Mouse (Mus musculus): ENCODE data around the gene Slc39a9.
A peak's percentile ranks its signal among the peaks of the same experiment; 100 is the strongest.

Slc39a9 gene

DNA sequence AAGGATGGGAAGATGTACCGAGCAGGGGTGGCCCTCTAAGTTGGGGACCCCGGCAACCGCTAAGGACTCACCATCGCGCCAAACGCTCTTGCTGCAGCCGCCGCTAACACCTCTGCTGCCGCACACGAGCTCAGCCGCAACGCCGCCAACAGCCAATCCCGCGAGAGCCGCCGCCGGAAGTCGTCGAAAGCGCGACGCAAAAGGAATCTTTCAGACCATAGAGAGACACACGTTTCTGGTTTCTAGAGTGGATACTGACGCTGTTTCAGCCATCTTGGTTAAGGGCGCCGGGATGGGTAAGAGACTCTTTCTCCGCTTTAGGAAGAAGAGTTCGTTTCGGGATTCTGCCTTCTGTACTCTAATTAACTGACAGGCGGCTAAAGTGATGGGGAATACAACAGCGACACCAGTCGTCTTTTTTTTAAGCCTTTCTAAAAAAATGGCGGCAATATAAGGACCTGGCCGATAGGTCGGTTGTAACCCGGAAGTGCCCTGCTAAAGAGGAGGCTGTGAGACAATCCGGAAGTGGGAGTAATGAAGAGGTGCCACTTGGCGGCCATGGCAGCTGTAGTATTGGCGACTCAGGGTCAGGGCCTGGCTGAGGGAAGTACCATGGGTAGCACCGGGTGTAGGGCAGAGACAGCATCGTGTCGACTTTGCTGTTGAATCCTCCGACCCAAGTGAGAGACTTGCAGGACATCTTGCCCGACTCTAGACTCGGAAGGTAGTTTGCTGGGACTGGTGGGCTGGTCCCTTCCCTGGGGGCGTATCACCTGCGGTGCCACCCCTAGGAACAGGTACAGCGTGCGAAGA, at the start of gene Slc39a9, which contains the start of gene Erh:
TSS of gene Slc39a9 (plus strand) at position 191 of the 813 bp plus-strand sequence.
TSS of gene Erh (minus strand) at position 649 of the 813 bp plus-strand sequence.
- DNase-seq (ENCODE audit: low spot score) = peak; percentile 70

DNA sequence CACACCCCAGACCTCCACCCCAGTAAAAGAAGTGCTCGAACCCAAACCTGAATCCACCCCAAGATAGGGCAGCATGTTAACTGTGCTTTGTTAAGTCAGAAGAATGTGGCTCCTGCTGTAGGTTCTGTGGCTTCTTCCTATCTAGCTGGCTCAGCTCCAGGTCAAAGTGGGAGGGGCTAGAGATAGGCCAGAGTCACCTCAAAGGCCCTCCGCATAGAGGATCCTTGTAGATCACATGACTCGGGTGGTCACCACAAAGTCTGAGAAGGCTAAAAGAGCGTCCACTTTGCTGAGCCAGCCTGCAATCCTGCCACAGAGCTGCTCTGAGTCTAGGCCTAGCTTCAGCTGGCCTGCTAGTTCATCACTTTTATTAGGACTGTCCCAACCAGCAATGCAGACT, 49.5 kb upstream of the Slc39a9 start:
- DNase-seq (ENCODE audit: low spot score) = no peak

DNA sequence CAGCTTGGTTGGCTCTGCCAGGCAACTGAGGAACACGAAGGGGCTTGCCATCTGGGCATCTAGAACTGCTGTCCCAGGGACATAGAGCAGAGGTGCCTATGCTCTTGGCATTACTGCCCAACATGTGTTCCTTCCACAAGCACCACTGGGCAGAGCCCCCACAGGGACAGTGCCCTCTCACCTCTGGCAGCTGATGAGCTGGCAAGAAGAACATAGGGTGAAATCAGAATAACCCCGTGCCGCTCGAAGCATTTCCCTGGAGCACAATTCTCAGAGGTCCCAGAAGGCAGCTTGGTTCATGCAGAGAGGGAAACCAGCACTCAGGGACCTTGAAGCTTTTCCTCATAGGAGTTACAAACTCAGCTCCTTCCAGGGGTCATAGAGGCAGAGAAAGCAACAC, 48.9 kb upstream of the Slc39a9 start:
- DNase-seq (ENCODE audit: low spot score) = no peak

DNA sequence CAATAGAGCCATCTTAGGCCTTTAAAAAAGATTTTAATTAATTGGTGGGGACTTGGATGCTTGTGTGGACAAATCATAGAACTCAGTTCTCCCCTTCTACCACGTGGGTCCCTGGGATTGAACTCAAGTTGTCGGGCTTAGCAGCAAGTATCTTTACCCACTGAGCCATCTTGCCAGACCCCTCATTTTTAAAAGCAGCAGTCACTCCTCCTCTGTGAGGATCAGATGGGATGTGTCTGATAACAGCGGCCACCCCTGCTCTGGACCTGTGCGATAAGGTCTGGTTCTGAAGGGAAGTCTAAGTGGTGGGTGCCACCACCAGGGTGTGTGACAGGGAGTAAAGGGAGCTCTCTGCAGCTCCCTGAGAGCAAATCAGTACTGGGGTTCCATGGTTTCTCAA, 48.1 kb upstream of the Slc39a9 start:
- DNase-seq (ENCODE audit: low spot score) = no peak

DNA sequence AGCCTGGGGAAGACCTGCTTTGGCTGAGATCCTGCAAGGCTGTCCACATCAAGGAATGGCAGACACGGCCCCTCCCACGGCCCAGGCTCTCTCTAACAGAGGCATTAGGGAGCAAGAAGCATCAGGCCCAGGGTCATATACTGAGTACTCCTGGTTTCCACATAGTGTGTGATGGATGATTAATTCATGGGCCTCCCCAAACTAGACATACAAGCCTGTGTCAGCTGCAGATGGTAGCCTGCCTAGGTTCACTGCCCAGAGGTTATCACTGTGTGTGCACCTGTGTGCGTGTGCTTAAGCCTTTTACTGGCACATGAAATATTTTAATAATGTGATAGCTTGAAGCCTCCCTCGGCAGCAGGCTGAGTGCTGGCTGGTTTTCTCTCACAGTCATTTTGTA, 47.7 kb upstream of the Slc39a9 start:
- no peak for DNase-seq (ENCODE audit: low spot score)

DNA sequence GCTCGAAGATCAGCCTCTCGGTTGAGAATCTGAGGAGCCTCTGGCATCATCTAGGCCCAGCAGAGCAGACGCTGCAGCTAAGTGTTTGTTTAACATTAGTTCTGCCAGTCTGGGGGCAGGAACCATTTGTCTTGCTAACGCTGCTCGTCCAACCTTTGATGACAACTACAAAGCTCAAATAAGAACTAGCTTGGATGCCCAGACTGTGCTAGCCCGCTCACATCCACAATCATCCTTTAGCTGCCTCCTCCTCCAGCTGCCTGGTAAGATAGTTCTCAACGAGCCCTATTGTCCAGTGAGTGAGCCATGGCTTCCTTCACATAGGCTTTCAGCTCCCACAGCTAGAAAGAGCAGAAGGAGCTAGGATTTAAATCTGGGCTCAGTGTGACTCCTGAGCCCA, 45.4 kb upstream of the Slc39a9 start:
- DNase-seq (ENCODE audit: low spot score) = no peak

DNA sequence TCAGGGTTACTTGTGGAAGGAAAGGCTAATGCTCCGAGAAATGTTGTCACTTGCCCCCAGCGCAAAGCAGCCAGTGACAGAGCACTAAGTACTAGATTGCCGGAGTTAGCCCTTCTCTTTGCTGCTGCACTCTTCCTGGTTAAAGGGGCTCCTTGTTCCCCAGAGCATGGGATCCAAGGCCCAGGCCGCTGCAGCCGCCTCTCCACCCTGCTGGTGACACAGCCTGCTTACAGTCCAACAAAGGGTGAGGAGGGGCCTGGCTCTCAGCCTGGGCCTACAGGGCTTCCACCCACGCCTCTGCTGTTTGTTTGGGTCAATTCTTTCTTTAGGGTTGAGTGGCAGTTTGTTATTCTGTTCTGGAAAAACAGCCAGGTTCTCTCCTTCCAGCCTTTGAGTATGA, 44.9 kb upstream of the Slc39a9 start:
- DNase-seq (ENCODE audit: low spot score) = no peak

DNA sequence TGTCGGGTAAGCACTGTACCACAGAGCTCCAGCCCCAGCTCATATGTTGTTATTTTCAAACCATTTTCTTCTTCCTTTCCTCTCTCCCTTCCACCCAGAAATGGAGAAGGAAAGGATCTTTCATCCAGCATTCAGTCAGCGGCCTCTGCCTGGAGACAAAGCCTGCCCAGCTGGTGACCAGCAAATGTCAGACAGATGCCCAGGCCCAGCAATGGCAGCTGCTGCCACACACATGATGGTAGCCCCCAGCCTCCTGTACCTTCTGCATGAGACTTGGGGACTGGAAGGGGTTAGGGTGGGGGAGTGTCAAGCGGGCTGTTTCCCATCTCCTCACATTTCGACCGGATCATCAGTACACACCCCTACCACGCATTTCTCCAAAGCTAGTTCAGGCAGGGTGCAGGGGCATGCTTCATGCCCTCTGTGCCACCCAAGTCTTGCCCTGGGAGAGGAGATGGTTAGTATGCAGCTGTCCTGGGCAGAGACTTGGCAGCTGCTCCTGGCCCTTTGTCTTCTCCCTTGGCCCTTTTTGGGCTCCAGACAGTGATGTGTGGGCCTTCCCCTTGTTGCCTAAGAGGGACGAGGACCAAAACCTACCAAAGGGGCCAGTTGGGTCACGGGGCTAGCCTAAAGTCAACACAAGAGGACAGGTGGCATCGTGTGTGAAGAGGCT, 42.0 kb upstream of the Slc39a9 start:
- no peak for DNase-seq (ENCODE audit: low spot score)

DNA sequence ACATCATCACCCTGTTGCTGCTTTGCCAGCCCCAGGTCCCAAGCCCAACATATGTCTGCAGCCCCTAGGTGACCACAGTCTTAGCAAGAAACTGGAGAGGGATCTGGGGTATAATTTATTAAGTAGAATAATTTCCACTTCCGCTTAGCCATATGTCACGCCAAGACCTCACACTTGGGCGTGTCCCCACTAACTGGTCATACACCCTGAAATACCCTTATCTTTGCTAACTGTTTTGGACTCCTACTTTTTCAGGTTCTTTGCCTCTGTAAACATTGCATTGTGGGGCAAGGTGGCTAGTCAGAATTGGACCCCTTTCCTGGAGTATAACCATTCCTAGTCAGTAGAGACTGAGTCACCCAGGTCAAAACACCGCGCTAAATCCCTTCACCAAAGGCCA, 41.3 kb upstream of the Slc39a9 start:
- DNase-seq (ENCODE audit: low spot score) = no peak

DNA sequence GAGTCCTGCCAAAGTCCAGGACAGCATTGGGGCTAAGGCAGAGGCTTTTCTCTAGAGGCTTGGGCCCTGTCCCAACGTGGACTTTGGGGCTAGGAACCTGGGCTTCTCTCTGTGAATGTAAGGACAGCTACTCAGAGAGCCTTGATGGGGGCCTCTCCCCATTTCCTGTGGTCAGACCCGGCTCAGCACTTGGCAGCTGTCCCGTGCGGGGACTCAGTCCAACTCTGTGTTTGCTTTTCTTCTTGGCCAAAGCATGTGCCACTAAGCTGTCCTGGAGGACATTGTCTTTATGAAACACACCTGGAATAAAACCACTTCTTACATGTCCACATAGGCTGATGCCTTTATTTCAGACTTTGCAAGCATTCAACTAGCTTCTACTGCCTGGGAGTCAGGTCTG, 40.1 kb upstream of the Slc39a9 start:
- no peak for DNase-seq (ENCODE audit: low spot score)

DNA sequence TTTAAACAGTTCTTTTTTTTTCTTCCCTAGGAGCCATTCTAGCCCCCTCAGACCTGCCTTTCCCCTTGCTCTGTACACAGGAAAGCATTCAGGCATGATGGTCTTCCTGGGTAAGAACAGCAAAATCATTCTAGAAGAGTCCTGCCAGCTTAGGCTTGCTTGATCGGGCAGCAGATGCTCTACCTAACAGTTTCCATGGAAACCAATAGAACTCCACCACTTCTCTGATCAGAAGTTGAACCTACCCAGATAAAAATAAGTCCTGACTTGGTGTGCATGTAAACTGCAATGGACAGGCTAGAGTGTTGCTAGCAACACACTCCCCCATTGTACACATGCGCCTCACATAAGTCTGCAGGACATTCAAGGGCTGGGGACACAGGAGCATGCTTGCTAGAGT, 39.5 kb upstream of the Slc39a9 start:
- DNase-seq (ENCODE audit: low spot score) = no peak

DNA sequence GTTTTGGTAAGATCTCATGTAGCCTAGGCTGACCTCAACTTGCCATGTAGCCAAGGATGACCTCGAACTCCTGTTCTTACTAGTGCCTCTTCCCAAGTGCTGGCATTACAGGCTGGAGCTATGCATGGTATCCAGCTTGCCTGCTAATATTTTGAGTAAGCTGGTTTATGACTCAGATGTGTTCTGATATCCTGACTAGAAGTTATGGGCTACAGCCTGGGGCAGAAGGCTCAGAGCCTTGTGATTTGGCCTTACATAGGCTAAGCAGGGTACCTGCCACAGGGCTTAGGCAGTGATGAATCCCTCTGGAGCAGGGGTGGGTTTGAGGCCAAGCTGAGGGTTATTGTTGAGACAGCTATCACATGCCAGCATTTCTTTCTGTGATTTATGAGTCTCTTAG, 35.1 kb upstream of the Slc39a9 start:
- DNase-seq (ENCODE audit: low spot score) = no peak

DNA sequence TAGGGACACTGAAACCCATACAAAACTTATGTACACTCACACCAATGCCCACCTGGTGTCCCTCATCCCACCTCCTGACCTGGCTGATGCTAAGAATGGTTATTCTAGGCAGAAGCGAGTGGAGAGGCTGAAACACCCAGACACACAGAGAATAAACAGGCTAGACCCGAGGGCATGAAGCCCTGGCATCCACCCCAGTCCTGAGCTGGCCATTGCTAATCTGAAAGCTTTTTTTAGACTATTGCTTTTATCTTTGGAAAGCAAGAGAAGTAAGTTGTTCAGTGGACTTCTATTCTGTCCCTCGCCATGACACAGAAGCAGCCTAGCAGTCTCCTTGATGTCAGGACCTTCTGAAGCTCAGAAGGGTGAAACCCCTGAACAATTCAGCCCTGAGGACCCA, 33.8 kb upstream of the Slc39a9 start:
- DNase-seq (ENCODE audit: low spot score) = no peak

DNA sequence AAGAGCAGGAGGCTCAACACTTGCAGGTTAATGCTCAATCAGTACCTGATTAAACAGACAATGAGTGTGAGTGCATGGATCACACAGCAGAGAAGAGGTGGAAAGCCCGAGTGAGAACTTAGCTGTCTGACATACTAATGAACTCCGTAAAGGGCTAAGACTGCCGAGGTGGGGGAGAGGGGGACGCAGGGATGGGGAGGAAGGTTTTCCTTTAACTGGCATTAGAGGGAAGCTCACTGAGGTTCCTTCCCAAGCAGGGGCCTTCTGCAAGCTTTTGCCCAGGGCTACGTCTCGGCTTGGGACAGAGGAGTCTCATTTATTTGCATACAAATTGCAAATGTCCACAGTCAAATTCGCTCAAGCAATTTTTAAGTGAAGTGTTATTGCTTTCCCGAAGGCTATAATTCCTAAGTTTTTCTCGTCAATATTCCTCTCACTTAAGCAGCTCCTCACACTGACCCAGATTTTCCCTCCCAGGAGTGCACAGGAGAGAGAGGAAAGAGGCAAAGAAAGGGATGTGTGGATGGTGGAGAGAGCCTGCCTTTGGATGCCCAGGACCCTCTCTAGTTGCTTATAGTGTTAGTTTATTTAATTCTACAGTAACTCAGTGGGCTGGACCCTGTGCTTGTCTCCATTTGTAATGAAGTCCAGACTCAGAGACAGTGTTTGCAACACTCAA, 31.4 kb upstream of the Slc39a9 start:
- DNase-seq (ENCODE audit: low spot score) = no peak

DNA sequence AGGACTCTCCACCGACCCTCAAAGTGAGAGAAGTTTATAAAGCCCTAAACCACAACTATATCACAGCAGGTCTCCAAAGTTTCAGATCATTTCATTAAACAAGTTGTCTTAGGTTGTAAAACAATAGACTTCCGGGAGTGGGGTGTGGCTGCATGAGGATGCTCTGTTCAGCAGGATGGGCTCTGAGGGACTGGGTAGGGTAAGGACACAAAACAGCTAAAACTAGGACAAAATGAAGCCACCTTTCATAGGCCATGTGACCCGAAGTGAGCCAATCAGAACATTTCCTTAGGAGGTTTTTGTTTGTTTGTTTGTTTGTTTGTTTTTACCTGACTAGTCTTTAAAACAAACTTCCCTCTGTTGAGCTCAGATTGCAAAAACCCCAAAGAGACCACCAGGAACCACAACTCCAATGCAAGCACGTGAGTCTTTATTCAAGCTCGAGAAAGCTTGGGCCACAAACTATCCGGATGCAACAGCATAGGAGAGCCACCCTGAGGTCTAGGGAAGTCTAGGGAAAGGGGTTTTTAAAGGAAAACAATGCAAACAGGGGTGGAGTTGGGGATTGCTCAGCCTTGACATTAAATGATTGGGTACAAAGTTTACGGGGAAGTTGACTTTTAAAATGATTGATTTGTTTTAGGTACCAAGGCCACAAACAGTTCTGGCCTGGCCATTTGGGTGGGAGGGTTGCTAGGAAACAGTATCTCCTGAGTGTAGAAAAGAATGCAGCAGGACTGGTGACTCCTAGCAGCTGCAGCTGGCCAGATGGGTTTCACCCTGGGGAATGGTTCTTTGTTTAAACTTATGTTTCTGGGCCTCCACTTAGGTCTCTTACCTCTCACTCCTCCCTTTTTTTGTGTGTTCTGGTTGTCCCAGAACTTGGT, 28.1 kb upstream of the Slc39a9 start:
- no peak for DNase-seq (ENCODE audit: low spot score)

DNA sequence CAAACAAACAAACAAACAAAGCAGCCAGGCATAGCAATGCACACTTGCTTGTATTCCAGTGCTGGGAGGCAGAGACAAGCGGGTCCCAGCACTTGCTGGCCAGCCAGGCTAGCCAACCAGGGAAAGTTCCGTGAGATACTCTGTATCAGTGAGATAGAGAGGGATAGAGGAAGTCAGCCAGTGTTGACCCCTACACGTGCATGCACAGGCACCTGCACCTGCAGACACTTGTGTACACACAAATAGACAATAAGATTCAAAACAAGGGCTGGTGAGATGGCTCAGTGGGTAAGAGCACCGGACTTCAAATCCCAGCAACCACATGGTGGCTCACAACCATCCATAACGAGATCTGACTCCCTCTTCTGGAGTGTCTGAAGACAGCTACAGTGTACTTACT, 23.2 kb upstream of the Slc39a9 start:
- DNase-seq (ENCODE audit: low spot score) = no peak

DNA sequence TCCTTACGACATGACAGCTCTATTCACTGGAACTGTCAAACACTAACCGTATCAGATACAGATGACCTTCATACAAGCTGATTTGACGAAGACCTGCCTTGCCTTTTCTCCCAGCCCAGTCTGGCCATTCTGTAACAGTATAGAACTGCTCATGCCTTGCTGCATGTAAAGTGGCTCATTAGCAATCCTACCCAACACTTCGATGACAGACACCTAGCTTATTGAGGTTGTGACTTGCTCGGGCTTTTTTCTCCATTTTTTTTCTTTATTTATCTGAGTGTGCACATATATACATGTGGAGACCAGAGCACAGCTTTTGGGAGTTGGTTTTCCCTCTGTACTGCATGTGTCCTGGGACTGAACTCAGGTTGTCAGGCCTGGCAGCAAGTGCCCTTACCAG, 11.9 kb upstream of the Slc39a9 start:
- no peak for DNase-seq (ENCODE audit: low spot score)

DNA sequence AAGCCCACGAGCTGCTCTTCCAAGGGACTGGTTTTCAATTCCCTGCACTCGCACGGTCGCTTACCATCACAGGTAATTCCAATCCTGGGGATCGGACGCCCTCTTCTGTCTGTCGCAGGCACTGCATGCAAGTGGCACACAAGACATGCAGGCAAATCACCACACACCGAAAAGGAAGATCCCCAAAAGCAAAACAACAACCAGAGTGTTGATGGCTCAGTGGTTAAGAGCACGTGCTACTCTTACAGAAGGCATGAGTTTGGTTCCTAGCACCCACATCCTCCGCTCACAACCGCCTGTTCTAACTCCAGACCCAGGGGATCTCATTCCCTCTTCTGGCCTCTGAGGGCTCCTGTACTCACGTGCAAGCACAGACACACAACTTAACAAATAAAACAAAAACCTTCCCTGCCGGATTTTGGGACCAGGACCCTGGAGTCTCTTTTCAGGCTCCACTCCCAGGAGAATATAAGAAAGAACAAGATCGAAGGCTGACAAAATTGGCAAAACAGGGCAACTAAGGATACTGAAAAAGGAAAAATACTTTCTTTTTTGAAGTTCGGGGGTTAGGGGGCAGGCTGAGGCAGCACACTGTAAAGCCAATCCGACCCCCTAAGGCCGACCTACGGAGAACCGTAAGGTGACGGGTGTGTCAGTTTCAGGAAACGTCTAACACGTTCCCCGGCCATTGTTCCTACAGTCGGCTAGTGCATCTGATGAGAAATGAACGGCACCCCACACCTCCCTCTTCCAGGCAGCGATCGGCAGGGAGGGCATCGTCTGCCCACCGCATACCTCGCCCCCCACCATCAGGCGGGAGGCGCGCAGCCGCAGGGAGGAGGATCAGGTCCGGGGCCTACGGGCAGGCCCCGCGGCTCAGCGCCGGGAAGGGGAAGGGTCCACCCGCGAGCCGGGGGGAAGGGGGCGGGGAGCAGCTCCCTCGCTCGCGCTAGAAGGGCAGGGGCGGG, 674 bp upstream of the Slc39a9 start:
- peak; percentile 22 for DNase-seq (ENCODE audit: low spot score)

DNA sequence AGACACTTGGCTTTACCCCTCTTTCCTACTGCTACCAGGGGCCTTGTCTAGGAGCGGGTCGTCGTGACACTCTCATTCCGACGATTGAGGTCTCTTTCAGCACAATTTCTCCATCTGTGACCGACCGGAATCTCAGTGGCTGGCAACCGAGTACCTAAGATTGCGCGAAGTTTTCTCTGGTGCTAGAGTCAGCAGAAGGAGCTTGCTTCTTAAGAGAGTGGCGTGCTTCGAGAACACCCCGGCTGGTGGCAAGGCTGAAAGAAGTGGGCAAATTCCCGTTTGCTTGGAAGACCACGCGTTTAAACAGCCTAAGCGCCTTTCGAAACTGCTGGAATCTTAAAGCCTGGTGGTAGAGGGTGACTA, 804 bp downstream of the Slc39a9 start:
- DNase-seq (ENCODE audit: low spot score) = no peak

DNA sequence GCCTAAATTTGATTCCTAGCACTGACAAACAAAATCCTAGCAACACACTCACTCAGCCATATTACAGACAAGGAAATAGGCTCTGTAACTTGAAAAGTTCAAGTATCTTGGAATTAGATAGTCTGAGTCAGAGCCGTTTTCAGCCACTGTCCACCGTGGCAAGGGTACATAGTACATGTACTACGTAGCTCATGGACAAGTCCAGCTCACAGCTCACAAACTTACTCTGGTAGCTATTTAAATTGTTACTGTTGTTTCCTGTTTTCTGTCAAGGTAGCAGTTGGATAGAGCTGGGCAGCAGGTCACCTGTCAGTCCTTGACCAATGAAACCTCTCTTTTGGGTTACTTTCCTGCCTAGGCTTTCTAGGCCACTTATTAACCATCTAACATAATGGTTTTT, 2.7 kb downstream of the Slc39a9 start:
- DNase-seq (ENCODE audit: low spot score) = no peak

All from urinary bladder, postnatal 10 days (tissue).